Mouse (Mus musculus) kidney, postnatal 4 days (tissue): ENCODE measurements around the gene Prss50.

Source experiments
- DNase-seq, 2 experiments: peaks; one replicate each; pipeline ENCODE4 v3.0.0; 2021; ENCODE audit warnings: mixed read lengths in 2 of 2

The Prss50 gene

GRCm38 (mm10) chr9:110875288-110875695 is 17.5 kb downstream of the Prss50 start:
- peak in 1 of 2 experiments; percentile 42 for DNase-seq

GRCm38 (mm10) chr9:110877353-110877752 is 19.6 kb downstream of the Prss50 start:
- no peak for DNase-seq

DNA sequence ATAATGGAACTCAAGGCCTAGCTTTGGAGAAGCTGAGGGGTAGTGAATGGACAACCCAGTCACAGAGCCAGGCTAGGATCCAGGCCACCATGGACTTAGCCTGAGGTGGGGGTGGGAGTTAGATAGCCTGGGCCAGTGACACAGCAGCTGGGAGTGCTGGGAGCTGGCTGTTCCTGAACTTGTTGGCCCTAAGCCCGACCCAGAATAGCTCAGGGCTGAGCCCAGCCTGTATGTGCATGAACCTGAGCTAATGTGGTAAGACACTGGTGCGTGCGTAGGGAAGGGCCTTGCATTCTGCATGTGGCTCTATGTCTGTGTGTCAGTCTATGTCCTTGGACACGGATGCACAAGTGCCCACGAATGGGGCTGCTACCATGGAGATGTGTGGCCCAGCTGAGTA is 20.1 kb downstream of the Prss50 start:
- peak in 1 of 2 experiments; percentile 57 for DNase-seq

DNA sequence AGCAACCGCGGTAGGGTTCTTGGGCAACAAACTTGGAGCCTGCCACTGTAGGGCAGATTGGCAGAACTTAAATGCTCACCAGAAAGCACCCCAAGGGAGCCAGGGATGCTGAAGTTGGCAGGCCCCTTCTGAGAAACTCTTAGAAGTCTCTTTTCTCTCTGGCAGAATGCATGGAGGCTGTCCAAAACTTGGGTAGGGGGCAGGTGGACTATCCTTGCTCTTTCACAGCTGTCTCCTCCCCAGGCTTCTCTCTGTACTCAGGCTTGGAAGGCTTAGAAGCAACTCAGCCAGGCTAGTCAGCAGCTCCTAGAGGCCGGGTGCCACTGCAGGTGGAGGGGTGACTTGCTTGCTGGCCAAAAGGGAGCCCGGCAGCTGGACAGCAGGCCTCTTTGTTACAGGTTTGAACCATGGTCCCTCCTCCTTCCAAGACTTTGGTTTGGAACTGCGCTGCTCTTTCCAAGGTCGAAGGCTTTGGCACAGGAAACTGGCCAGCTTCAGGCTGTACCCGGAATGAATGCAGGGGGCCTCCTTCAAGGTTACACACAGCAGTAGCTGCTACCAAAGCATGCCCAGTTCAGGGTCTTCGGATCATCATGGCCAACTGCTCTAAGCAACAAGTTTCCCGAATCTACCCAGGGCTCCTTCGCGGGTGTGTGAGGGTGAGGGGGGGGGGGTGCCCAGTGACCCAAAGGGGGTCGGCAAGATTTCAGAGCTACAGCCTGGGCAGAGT is 21.6 kb downstream of the Prss50 start, which contains the start of gene Als2cl:
Gene Als2cl, plus strand, starts transcription at position 680 of the 730 bp plus-strand sequence.
- peak; percentile 39 to 65 for DNase-seq

- peak; percentile 83 to 90 for DNase-seq
These were observed 22.3 kb downstream of the Prss50 start, which contains the start of gene Tmie for GRCm38 (mm10) chr9:110879998-110880561. Tmie (minus strand) TSS chr9:110880113.

DNA sequence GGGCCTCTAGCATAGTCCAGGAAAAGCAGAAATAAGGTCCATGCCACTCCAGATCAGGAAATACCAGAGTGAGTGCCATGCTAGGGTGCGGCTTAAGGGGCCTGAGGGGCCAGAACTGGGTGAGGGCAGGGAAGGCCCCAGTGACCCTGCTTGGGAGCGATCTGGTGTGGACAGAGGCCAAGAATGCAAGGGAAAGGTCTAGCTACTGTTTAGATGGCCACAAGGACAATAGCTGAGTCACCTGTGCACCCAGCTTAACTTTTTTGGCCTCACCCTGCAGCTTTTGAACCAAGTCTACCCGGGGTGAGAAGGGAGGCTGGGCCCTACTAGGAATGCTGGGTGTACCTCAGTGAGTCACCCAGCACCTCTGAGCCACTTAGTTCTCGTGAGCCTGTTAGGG is 23.0 kb downstream of the Prss50 start:
- DNase-seq: no peak

DNA sequence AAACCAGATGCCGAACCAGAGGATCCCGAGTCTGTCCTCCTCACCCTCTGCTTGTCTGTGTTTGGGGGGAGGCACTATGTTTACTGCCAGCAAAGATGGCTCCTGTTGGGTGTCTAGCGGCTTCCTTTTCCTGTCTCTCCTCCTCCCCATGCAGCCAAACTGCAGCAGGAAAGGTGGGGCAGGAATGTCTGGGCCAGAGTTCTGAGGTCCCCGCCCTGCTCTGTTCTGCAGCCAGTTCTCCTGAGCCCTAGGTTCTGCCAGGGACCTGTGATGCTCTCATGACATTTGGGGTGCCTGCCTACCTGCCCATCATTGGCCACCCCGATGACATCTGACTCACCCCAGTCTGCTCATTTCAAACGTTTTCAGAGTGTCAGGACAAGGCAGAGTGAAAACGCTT is 24.2 kb downstream of the Prss50 start:
- DNase-seq: peak in 1 of 2 experiments; percentile 44

DNA sequence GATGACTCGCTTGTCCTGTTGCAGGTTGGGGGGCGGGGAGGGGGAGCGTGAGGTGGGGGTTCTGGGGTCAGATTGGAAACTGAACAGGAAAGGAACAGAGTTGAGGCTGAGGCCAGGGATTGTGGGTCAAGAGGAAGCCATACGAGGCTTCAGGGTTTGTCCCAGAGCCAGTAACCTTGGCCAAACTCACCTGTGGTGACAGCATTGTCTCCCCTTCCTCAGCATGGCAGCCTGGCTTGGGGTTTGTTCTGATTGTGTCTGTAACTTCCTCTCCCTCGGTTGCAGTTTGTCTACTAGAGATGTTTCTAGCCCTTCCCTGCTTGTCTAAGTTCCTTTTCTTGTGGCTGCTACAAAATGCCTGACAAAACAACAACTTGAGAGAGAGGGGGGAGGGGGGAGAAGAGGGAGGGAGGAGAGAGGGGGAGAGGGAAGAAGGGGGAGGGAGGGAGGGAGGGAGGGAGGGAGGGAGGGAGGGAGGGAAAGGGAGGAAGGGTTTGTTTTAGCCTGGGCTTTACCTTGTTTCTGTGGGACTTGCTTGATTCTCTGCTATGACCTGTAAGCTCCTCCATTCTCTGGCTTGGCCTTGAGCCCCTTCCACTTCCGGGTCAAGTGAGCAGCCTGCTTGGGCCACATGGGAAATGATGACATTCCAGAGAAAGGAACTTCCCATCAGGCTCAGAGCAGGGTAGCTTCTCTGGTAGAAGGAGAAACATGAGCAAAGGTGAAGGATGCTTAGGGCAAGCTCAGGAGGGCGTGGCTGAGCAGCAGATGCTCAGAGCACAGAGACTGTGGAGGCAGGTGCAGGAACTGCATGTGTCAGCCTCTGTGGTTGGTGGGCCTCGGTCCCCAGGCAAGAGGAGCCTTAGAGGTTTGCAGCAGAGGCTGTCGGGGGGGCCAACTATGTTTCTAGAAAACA is 29.9 kb downstream of the Prss50 start:
- DNase-seq: no peak

GRCm38 (mm10) chr9:110888935-110889334 is 31.2 kb downstream of the Prss50 start:
- no peak for DNase-seq

- peak in 1 of 2 experiments; percentile 57 for DNase-seq
These were observed 32.4 kb downstream of the Prss50 start for GRCm38 (mm10) chr9:110890026-110890783.

GRCm38 (mm10) chr9:110891077-110891828 is 33.5 kb downstream of the Prss50 start:
- DNase-seq: peak in 1 of 2 experiments; percentile 46

DNA sequence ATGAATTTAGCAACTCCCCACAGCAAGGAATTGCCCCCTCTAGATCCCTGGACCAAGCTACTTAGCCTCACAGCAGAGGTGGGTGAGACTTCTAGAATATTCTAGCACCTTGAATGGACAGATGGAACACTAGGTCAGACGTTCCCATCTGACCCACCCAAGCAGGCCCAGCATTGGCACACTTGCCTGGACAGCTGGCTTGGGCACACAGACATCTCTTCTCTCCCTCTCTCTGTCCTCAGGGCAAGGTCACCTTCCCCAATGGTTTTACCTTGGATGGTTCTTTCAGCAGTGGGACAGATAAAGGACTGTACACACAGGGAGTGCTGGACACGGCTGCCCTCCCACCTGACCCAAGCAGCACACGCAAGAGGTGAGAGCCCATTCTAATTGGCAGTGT is 34.8 kb downstream of the Prss50 start:
- no peak for DNase-seq

GRCm38 (mm10) chr9:110893429-110893828 is 35.7 kb downstream of the Prss50 start:
- no peak for DNase-seq

DNA sequence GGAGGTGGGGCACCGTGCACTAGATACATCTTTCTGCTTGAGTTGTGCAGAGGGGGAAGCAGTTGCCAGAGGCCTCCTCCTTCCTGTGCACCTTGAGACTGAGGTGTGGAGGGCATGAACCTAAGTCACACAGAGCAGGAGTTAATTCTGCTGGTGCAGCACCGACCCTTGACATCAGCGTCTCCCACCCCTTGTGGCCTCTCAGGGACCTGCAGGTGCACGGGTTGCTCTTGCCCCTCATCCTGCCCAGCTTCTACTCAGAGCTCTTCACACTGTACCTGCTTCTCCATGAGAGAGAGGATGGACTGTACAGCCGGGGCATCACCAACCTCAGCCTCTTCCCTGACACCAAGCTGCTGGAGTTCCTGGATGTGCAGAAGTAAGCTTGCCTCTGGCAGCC is 37.7 kb downstream of the Prss50 start:
- DNase-seq: peak in 1 of 2 experiments; percentile 51

- DNase-seq: no peak
These were observed 38.2 kb downstream of the Prss50 start for GRCm38 (mm10) chr9:110895994-110896393.

DNA sequence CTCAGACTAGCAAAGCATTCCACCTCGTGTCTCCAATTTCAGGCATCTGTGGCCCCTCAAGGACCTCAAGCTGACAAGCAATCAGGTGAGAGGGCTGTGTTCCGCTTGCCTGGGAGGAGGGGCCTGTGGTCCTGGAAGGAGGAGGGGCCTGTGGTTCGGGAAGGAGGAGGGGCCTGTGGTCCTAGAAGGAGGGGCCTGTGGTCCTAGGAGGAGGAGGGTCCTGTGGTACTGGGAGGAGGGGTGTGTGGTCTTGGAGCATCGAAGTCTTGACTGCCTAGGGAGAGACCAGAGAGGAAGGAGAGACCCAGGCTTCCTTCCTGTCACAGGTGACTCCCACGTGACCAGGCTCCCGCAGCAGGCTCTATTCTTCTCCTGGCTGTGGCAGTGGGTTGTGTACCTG is 38.8 kb downstream of the Prss50 start:
- DNase-seq: peak in 1 of 2 experiments; percentile 57

GRCm38 (mm10) chr9:110899451-110900008 is 41.8 kb downstream of the Prss50 start:
- DNase-seq: no peak

DNA sequence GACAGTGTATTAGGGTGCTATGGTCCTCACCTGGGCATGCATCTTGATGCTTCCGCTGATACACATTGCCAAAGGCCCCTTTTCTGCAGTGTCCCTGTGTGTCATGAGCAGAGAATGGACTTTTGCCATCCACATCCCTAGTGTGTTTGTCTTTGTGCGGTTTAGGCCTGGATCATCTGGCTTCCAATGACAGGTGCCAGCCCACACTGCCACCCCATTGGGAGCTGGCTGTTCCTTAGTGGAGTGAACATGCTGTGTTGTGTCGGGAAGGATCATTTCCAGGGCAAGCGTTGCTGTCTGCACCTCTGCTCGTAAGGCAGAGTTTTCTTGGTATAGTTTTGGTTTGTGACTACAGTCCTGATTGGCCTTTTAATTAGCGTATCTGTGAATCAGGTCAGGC is 43.4 kb downstream of the Prss50 start:
- DNase-seq: no peak

GRCm38 (mm10) chr9:110902271-110902670 is 44.5 kb downstream of the Prss50 start:
- DNase-seq: no peak

DNA sequence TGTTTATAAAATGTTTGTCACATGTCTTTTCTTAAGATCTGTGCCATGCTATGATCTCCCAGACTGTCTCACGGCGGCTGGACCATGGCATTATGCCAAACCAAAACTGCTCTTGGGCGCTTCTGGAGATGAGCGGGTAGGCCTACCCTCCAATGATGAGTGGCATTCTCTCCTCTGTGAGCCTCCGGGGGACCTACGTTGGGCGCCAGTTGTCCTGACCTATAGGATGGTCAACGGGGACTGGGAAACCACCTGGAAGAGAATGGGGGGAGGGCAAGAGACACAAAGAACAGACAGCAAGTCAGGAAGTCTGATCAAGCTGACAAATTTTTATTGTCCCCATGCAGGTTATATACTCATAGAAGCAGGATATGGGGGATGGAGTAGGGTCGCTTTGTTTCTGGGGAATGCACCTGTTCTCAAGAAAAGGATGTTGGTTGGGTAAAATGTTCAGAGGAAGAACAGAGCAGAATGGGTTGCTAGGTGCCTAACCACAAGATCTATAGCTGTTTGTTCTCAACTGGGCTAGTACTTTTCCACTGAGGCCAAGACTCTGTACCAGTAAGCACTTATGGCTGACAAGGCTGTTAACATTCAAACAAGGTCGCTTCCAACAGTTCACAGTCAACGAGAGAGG is 49.6 kb downstream of the Prss50 start:
- no peak for DNase-seq
